Mouse (Mus musculus): ENCODE results near the gene Psmd8. TPM values are rescaled to one million over a fixed set of nuclear protein-coding genes. Genes with fewer than 3 reads are reported as not detected.
"Not testable (repeated sequence)": the region's sequence is repeated elsewhere in the genome, so short reads cannot be mapped to it uniquely, and the experiment has no call there.

Gene Psmd8
- polyA plus RNA-seq, 1 experiment = 388 TPM

DNA sequence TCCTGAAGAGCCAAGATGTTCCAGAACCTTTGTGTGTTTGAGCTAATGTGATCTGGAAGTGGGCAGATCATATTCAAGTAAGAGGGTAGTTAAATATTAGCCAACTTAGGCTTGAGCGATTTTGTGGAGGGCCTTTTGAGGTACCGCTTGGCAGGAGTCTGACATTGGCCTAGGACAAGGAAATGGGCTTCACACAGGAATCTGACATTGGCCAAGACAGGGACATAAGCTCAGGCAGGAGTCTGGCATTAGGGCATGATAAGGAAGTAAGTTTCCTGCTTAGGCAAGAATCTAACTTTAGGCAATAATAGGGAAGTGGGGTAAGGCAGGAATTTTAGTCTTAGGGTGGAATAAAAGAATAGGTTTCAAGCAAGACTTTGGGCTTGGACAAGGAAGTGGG is 33.7 kb upstream of the Psmd8 start:
- H3ac ChIP-seq (ENCODE audit: control insufficient read depth, insufficient read length, low read depth) = no peak overlapping the region
- no peak overlapping the region for H3K4me3 ChIP-seq (ENCODE audit: insufficient read depth, poor library complexity, severe bottlenecking)
- H3K27me3 ChIP-seq (ENCODE audit: control insufficient read depth, insufficient read depth, insufficient read length) = no peaks in the 10 kb centered on the region
- no peaks in the 10 kb centered on the region for H3K79me2 ChIP-seq (ENCODE audit: control insufficient read depth, insufficient read depth)
- no peaks in the 10 kb centered on the region for H3K36me3 ChIP-seq (ENCODE audit: control insufficient read depth, insufficient read depth)
- TF ChIP-seq MAX (IDR thresholded peaks at IDR 0.05) (no peak), USF1 (IDR thresholded peaks at IDR 0.05; ENCODE audit: low read depth) (no peak), CTCF (IDR thresholded peaks at IDR 0.05; ENCODE audit: control insufficient read depth, insufficient read depth, insufficient read length) (no peak), CEBPB (IDR thresholded peaks at IDR 0.05; ENCODE audit: low read depth) (no peak), MYOD1 (IDR thresholded peaks at IDR 0.05; ENCODE audit: control insufficient read depth, insufficient read length, low read depth) (no peak), FOSL1 (IDR thresholded peaks at IDR 0.05; ENCODE audit: insufficient read depth, low read length, poor library complexity, severe bottlenecking) (no peak), MYOG (IDR thresholded peaks at IDR 0.05; ENCODE audit: control insufficient read depth, extremely low read depth, insufficient read length) (no peak)
- no peaks in the 10 kb centered on the region for H3K79me3 ChIP-seq (ENCODE audit: low read depth)

DNA sequence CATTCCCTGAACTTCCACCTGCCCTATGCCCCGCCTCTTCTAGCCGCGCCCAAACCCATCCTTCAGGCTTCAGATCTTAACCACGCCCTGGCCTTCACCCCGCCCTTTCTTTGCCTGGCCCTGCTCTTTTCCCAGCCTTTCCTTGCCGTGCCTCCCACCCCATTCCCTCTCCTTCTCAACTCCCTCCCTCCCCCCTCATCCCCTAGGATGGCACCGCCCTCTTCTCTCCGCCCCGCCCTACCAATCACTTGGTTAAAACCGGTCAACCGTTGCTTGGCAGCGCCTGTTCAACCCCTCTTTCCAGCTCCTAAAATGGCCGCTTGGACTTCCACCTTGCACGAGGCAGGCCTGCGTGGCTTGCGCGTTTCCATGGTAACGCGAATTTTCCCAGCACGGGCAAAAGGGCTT is 33.2 kb upstream of the Psmd8 start, which contains the start of gene Catsperg1:
Catsperg1 (minus strand) TSS at position 361 of the 408 bp plus-strand sequence.
- Histone ChIP-seq H3K27me3 (ENCODE audit: control insufficient read depth, insufficient read depth, insufficient read length) (no peaks in the 10 kb centered on the region), H3K79me2 (ENCODE audit: control insufficient read depth, insufficient read depth) (no peaks in the 10 kb centered on the region), H3K36me3 (ENCODE audit: control insufficient read depth, insufficient read depth) (no peaks in the 10 kb centered on the region), H3K79me3 (ENCODE audit: low read depth) (no peaks in the 10 kb centered on the region), H3ac (ENCODE audit: control insufficient read depth, insufficient read length, low read depth) (no peak within 1 kb of the TSS), H3K4me3 (ENCODE audit: insufficient read depth, poor library complexity, severe bottlenecking) (no peak within 1 kb of the TSS)
- TF ChIP-seq USF1 (IDR thresholded peaks at IDR 0.05; ENCODE audit: low read depth) = no peak
- no peak for TF ChIP-seq FOSL1 (IDR thresholded peaks at IDR 0.05; ENCODE audit: insufficient read depth, low read length, poor library complexity, severe bottlenecking)
- TF ChIP-seq MYOG (IDR thresholded peaks at IDR 0.05; ENCODE audit: control insufficient read depth, extremely low read depth, insufficient read length) = no peak
- no peak for TF ChIP-seq CTCF (IDR thresholded peaks at IDR 0.05; ENCODE audit: control insufficient read depth, insufficient read depth, insufficient read length)
- TF ChIP-seq MYOD1 (IDR thresholded peaks at IDR 0.05; ENCODE audit: control insufficient read depth, insufficient read length, low read depth) = no peak
- no peak for TF ChIP-seq CEBPB (IDR thresholded peaks at IDR 0.05; ENCODE audit: low read depth)
- no peak for TF ChIP-seq MAX (IDR thresholded peaks at IDR 0.05)

DNA sequence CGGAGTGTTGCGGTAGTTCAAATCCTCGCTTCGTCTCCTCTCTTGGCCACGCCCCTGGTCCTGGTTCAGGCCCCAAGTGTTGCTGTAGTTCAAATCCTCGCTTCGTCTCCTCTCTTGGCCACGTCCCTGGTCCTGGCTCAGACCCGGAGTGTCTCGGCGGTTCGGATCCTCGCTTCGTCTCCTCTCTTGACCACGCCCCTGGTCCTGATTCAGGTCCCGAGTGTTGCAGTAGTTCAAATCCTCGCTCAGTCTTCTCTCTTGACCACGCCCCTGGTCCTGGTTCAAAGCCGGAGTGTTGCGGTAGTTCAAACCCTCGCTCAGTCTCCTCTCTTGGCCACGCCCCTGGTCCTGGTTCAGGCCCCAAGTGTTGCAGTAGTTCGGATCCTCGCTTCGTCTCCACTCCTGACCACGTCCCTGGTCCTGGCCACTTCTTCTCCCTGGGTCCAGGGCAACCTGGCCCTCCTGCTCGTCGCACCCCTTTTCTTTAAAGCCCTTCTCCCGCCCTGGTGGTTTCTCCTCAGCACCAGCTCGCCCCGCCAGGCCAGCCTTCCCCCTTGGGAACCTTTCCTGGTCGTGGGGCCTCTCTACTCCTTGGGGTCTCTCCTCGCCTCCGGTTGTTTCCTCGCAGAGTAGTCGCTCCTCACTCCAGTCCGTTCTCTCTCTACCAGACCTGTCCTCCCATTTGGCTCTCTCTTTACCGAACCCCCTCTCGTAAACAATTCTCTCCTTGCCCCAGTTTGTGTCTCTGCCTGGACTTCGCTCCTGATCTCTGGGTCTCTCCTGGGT is 32.5 kb upstream of the Psmd8 start:
- not testable (repeated sequence) for H3ac ChIP-seq (ENCODE audit: control insufficient read depth, insufficient read length, low read depth)

DNA sequence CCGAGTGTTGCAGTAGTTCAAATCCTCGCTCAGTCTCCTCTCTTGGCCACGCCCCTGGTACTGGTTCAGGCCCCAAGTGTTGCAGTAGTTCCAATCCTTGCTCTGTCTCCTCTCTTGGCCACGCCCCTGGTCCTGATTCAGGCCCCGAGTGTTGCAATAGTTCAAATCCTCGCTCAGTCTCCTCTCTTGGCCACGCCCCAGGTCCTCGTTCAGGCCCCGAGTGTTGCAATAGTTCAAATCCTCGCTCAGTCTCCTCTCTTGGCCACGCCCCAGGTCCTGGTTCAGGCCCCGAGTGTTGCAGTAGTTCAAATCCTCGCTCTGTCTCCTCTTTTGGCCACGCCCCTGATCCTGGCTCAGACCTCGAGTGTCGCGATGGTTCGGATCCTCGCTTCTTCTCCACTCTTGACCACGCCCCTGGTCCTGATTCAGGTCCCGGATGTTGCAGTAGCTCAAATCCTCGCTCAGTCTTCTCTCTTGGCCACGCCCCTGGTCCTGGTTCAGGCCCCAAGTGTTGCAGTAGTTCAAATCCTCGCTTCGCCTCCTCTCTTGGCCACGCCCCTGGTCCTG is 31.8 kb upstream of the Psmd8 start:
- Histone ChIP-seq H3K4me3 (ENCODE audit: insufficient read depth, poor library complexity, severe bottlenecking) (no peak overlapping the region), H3K79me2 (ENCODE audit: control insufficient read depth, insufficient read depth) (no peaks in the 10 kb centered on the region), H3K27me3 (ENCODE audit: control insufficient read depth, insufficient read depth, insufficient read length) (no peaks in the 10 kb centered on the region), H3K79me3 (ENCODE audit: low read depth) (no peaks in the 10 kb centered on the region), H3ac (ENCODE audit: control insufficient read depth, insufficient read length, low read depth) (no peak overlapping the region), H3K36me3 (ENCODE audit: control insufficient read depth, insufficient read depth) (no peaks in the 10 kb centered on the region)
- TF ChIP-seq MYOG (IDR thresholded peaks at IDR 0.05; ENCODE audit: control insufficient read depth, extremely low read depth, insufficient read length) (no peak), USF1 (IDR thresholded peaks at IDR 0.05; ENCODE audit: low read depth) (no peak), MYOD1 (IDR thresholded peaks at IDR 0.05; ENCODE audit: control insufficient read depth, insufficient read length, low read depth) (no peak), FOSL1 (IDR thresholded peaks at IDR 0.05; ENCODE audit: insufficient read depth, low read length, poor library complexity, severe bottlenecking) (no peak), MAX (IDR thresholded peaks at IDR 0.05) (no peak), CTCF (IDR thresholded peaks at IDR 0.05; ENCODE audit: control insufficient read depth, insufficient read depth, insufficient read length) (no peak), CEBPB (IDR thresholded peaks at IDR 0.05; ENCODE audit: low read depth) (no peak)

More for the DNA sequence above, 32.5 kb upstream of the Psmd8 start:
- H3K36me3 ChIP-seq (ENCODE audit: control insufficient read depth, insufficient read depth); H3K27me3 ChIP-seq (ENCODE audit: control insufficient read depth, insufficient read depth, insufficient read length); H3K79me3 ChIP-seq (ENCODE audit: low read depth); H3K79me2 ChIP-seq (ENCODE audit: control insufficient read depth, insufficient read depth); H3K4me3 ChIP-seq (ENCODE audit: insufficient read depth, poor library complexity, severe bottlenecking): not testable (repeated sequence)

- TF ChIP-seq USF1 (IDR thresholded peaks at IDR 0.05; ENCODE audit: low read depth) = no peak
- no peak for TF ChIP-seq CEBPB (IDR thresholded peaks at IDR 0.05; ENCODE audit: low read depth)
- TF ChIP-seq MAX (IDR thresholded peaks at IDR 0.05) = no peak
- TF ChIP-seq FOSL1 (IDR thresholded peaks at IDR 0.05; ENCODE audit: insufficient read depth, low read length, poor library complexity, severe bottlenecking) = no peak
- Histone ChIP-seq H3K27me3 (ENCODE audit: control insufficient read depth, insufficient read depth, insufficient read length) (no peaks in the 10 kb centered on the region), H3K4me3 (ENCODE audit: insufficient read depth, poor library complexity, severe bottlenecking) (no peak overlapping the region), H3K79me2 (ENCODE audit: control insufficient read depth, insufficient read depth) (no peaks in the 10 kb centered on the region), H3K79me3 (ENCODE audit: low read depth) (no peaks in the 10 kb centered on the region), H3ac (ENCODE audit: control insufficient read depth, insufficient read length, low read depth) (peak overlapping the region; percentile 14), H3K36me3 (ENCODE audit: control insufficient read depth, insufficient read depth) (no peaks in the 10 kb centered on the region)
Observed at GRCm38 (mm10) chr7:29211415-29212198, 31.1 kb upstream of the Psmd8 start.

DNA sequence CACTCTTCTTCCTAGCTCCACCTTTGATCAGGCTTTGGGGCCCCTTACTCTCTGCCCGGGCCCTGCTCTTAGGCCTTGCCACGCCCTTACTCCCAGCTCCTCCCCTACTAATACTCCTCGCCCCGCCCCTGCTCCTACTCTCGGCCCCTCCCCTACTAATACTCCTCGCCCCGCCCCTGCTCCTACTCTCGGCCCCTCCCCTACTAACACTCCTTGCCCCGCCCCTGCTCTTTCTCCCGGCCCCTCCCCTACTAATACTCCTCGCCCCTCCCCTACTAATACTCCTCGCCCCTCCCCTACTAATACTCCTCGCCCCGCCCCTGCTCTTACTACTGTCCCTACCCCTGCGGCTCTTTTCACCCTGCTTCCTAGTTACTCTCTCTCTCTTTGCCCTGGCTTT is 30.5 kb upstream of the Psmd8 start:
- not testable (repeated sequence) for H3K27me3 ChIP-seq (ENCODE audit: control insufficient read depth, insufficient read depth, insufficient read length); H3ac ChIP-seq (ENCODE audit: control insufficient read depth, insufficient read length, low read depth); H3K36me3 ChIP-seq (ENCODE audit: control insufficient read depth, insufficient read depth); H3K4me3 ChIP-seq (ENCODE audit: insufficient read depth, poor library complexity, severe bottlenecking); H3K79me2 ChIP-seq (ENCODE audit: control insufficient read depth, insufficient read depth); H3K79me3 ChIP-seq (ENCODE audit: low read depth)

Measured in C2C12 (cell line).